Mouse (Mus musculus) layer of hippocampus, adult 6 months (tissue): ENCODE data around the gene Pom121l2. TPM values are rescaled to one million over a fixed set of nuclear protein-coding genes. Genes with fewer than 3 reads are reported as not detected.

ENCODE experiments used
- long read RNA-seq, 2 experiments: library from polyadenylated mRNA; unstranded; transcript quantifications; one replicate each; pipeline ENCODE4 v2.0.0; 2019 to 2020
- microRNA-seq: library from miRNA; unstranded; fragments of <30 nt; microRNA quantifications from one replicate; pipeline ENCODE4 v1.2.0, GENCODE M21; 2020
- polyA plus RNA-seq: library from polyadenylated mRNA; unstranded; fragments of <200 nt; fragmentation: Nextera tagmentation; gene quantifications from 2 replicates; pipeline ENCODE4 v1.2.3, GENCODE M21; 2021

Pom121l2 gene
- polyA plus RNA-seq = 0.09 TPM in 1 of 2 replicates, not detected in the other
- long read RNA-seq, experiment 1 = 0 reads
- long read RNA-seq, experiment 2 = 0 reads

GRCm38 (mm10) chr13:21980981-21981802, at the start of gene Pom121l2:
Gene Pom121l2, plus strand, starts transcription at chr13:21981194.

GRCm38 (mm10) chr13:21944926-21945740, 35.9 kb upstream of the Pom121l2 start, which contains the start of gene Zfp184:
Gene Zfp184, plus strand, starts transcription at chr13:21945094.

GRCm38 (mm10) chr13:22009642-22010041, 28.6 kb downstream of the Pom121l2 start, which contains the start of gene Prss16:
Gene Prss16, minus strand, starts transcription at chr13:22009742.

GRCm38 (mm10) chr13:22035267-22036148, 54.5 kb downstream of the Pom121l2 start, which contains the start of the genes Hist1h2ah and Hist1h2bk:
Gene Hist1h2ah, minus strand, starts transcription at chr13:22035568.
Gene Hist1h2bk, plus strand, starts transcription at chr13:22035870.

Small RNA genes lying within 50 kb of the gene (microRNA-seq; reads per million reads assigned to microRNA genes)
- not detected for gene Gm44390

Other genes starting within 250 kb of the Pom121l2 start
- gene Hist1h4j, start 246.1 kb upstream of the Pom121l2 start, polyA plus RNA-seq = 1.3 and 2.3 TPM in 2 replicates
- 3.9 and 4.5 TPM in 2 replicates for gene Hist1h4k, start 230.7 kb upstream of the Pom121l2 start, polyA plus RNA-seq
- 1.2 TPM in 1 of 2 replicates, not detected in the other for gene Hist1h2ak, start 227.4 kb upstream of the Pom121l2 start, polyA plus RNA-seq
- 1.3 and 2.1 TPM in 2 replicates for gene Hist1h2bn, start 227.1 kb upstream of the Pom121l2 start, polyA plus RNA-seq
- 0.41 and 1.0 TPM in 2 replicates for gene Hist1h1b, start 200.6 kb upstream of the Pom121l2 start, polyA plus RNA-seq
- 1.8 and 4.4 TPM in 2 replicates for gene Hist1h3i, start 197.8 kb upstream of the Pom121l2 start, polyA plus RNA-seq
- gene Hist1h2an, start 194.0 kb upstream of the Pom121l2 start, polyA plus RNA-seq = not detected in 2 replicates
- gene Hist1h2bp, start 193.7 kb upstream of the Pom121l2 start, polyA plus RNA-seq = not detected in 2 replicates
- gene Hist1h2bq, start 171.0 kb upstream of the Pom121l2 start, polyA plus RNA-seq = 1.3 and 1.5 TPM in 2 replicates
- not detected in 2 replicates for gene Hist1h2ao, start 170.7 kb upstream of the Pom121l2 start, polyA plus RNA-seq
- 3.4 and 7.0 TPM in 2 replicates for gene Hist1h4m, start 169.4 kb upstream of the Pom121l2 start, polyA plus RNA-seq
- gene Hist1h4n, start 149.0 kb upstream of the Pom121l2 start, polyA plus RNA-seq = 2.8 and 2.9 TPM in 2 replicates
- gene Hist1h2ap, start 147.7 kb upstream of the Pom121l2 start, polyA plus RNA-seq = 64.1 and 77.9 TPM in 2 replicates
- 1.2 TPM in 1 of 2 replicates, not detected in the other for gene Hist1h2br, start 147.5 kb upstream of the Pom121l2 start, polyA plus RNA-seq
- 0.98 and 1.5 TPM in 2 replicates for gene Zfp184, start 36.1 kb upstream of the Pom121l2 start, polyA plus RNA-seq
- gene Prss16, start 28.5 kb downstream of the Pom121l2 start, polyA plus RNA-seq = 1.5 TPM in 2 replicates
- gene Hist1h2ah, start 54.4 kb downstream of the Pom121l2 start, polyA plus RNA-seq = not detected in 2 replicates
- gene Hist1h2bk, start 54.7 kb downstream of the Pom121l2 start, polyA plus RNA-seq = 0.39 and 0.97 TPM in 2 replicates
- 7.9 and 15.8 TPM in 2 replicates for gene Hist1h4i, start 60.2 kb downstream of the Pom121l2 start, polyA plus RNA-seq
- gene Hist1h2ag, start 61.8 kb downstream of the Pom121l2 start, polyA plus RNA-seq = 0.65 TPM in 1 of 2 replicates, not detected in the other
- 1.7 TPM in 1 of 2 replicates, not detected in the other for gene Hist1h2bj, start 62.0 kb downstream of the Pom121l2 start, polyA plus RNA-seq
- not detected in 2 replicates for gene Vmn1r188, start 103.2 kb downstream of the Pom121l2 start, polyA plus RNA-seq
- gene Vmn1r189, start 124.6 kb downstream of the Pom121l2 start, polyA plus RNA-seq = not detected in 2 replicates
- gene Vmn1r191, start 202.8 kb downstream of the Pom121l2 start, polyA plus RNA-seq = not detected in 2 replicates
- gene Vmn1r192, start 209.9 kb downstream of the Pom121l2 start, polyA plus RNA-seq = not detected in 2 replicates
- not detected in 2 replicates for gene Vmn1r193, start 242.0 kb downstream of the Pom121l2 start, polyA plus RNA-seq